Mouse (Mus musculus) lung, postnatal 0 days (tissue): Measurements from ENCODE around the gene Arhgap18.

ENCODE experiments used
- CTCF ChIP-seq: IDR thresholded peaks from 2 replicates; pipeline ENCODE4 v1.5.1; 2016; ENCODE audit warnings: antibody characterized with exemption, mild to moderate bottlenecking
- EP300 ChIP-seq: IDR thresholded peaks from 2 replicates; pipeline ENCODE4 v1.6.1; 2016; ENCODE audit warnings: antibody characterized with exemption, mild to moderate bottlenecking, control low read depth

GRCm38 (mm10) chr10:26750827-26751226, 2.4 kb upstream of the Arhgap18 start:
- TF ChIP-seq CTCF (no peak), EP300 (no peak)
